Mouse (Mus musculus) inflammation-experienced regulatory T-cells, adult 6 months (primary cell): ENCODE results near the gene Cmtr2. TPM values are rescaled to one million over a fixed set of nuclear protein-coding genes. Genes with fewer than 3 reads are reported as not detected.

Source experiments
- ATAC-seq: one replicate; pipeline ENCODE4 v1.8.0; 2017
- polyA plus RNA-seq, 3 experiments: library from polyadenylated mRNA; unstranded; fragments of 100-300 nt; shearing (Covaris generic); gene quantifications; one replicate each; pipeline ENCODE4 v1.2.1; 2017

The Cmtr2 gene
- polyA plus RNA-seq = 1 to 10 TPM; 5.8 to 9.5 (median 6.9) TPM

GRCm38 (mm10) chr8:110215365-110215764, at the start of gene Cmtr2:
Cmtr2 (plus strand) TSS chr8:110215665.
- no peak for ATAC-seq

GRCm38 (mm10) chr8:110166270-110166669, 49.2 kb upstream of the Cmtr2 start:
- ATAC-seq = no peak

- no peak for ATAC-seq
Measured at GRCm38 (mm10) chr8:110168046-110168445, 47.4 kb upstream of the Cmtr2 start, which contains the start of gene Calb2. Calb2 (minus strand) TSS chr8:110168210.

DNA sequence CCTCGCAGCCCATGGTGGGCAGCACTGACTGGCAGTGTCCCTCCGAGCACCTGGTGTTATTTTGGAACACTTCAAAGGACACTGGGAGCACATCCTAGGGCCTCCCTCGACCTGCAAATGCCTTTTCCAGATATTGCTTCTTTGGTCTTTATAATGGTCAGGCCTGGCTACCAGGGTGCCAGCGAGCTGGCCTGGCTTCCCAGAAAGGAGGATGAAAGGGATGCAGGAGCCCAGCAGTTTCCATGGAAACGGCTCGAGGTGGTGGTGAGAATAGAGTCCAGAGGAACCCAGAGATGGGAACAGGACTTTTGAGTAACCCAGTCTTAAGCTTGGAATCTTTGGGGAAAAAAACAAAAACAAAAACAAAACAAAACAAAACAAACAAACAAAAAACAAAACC, 43.3 kb upstream of the Cmtr2 start:
- no peak for ATAC-seq

DNA sequence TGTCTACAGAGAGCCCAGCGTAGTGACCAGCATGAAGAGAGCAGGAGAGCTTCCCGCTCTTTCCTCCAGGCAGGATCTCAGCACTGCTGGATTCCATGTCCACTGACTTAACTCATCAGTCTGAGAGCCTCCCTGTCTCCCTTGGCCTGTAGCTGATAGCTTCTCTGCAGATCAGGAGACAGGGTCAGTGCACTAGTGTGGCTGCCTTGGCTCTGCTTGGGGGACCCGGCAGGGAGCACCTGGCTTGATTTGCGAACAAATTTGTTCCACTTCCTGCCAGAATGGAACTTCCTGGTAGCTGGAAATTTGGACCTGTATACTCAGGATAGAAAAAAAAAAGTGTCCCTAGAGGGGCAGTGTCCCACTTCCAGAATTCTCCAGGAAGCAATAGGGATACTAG, 40.6 kb upstream of the Cmtr2 start:
- ATAC-seq = no peak

DNA sequence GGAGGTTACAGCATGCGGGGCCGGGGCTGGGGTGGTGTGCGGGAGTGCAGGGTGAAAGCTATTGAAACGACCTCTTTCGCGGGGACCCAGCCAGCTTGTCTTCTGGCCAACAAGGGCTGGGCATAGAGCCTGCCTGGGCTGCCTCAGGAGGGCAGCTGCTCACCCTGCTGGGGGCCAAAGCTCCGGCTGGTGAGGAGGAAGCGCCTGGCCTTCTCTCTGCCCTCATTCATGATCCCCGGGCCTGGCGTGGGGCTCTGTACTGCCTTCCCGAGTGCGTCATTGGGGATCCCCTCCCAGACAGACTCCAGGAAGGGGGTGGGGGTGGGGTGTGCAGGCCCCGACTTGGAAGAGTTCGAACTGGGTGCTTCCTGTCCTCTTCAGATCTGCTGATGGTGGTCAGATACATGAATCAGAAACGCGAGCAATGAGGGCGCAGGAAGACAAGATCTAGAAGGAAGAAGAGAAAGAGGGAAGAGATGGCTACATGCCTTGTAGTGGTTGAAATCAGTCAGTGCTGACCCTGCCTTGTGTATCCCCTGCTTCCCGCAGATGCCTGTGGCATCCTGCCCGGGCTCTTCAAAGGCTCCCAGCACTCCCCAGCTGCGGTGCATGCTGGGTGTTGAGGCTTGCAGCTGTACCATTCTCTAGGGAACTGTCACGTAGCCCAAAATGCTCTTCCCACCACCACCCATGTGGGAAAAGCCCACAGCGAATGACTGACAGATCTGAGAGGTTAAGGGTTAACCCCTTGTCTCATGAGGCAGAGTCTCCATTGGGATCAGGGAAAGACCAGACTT, 37.9 kb upstream of the Cmtr2 start:
- no peak for ATAC-seq

GRCm38 (mm10) chr8:110182735-110183367, 32.6 kb upstream of the Cmtr2 start:
- no peak for ATAC-seq

DNA sequence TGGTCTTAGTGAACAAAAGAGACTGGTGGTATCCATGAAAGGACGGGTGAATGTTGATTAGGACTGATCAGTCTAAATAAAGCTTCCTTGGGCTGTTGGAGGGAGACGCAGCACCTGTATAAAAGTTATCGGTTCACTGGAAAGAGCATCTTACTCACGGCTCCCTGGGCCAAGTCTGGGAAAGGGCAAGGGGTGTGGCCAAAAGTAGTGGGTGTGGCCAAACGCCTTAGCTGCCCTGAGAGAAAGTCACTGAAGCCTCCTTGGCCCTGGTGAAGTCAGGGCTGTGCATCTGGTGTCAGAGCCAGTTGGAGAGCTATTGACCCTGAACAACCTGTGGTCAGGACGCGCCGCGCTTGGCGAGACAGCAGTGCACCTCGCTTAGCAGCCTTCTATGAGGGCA, 31.7 kb upstream of the Cmtr2 start:
- ATAC-seq = no peak

DNA sequence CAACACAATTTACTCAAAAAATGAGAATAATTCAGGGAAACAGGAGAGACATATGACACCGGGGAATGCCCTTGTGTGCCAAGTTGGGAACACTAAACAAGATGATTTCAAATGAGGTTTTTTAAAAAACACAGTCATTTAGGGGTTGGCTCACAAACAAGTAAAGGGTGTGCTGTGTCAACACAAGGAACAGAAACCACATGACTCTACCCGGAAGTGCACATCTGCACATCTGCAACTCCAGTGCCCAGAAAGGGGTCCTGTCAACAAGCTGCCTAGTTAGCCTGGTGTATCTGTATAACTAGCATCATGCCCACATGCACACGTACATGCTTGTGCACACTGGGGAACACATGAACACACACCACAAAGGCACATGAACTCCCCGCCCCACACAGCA, 29.9 kb upstream of the Cmtr2 start:
- ATAC-seq = no peak

DNA sequence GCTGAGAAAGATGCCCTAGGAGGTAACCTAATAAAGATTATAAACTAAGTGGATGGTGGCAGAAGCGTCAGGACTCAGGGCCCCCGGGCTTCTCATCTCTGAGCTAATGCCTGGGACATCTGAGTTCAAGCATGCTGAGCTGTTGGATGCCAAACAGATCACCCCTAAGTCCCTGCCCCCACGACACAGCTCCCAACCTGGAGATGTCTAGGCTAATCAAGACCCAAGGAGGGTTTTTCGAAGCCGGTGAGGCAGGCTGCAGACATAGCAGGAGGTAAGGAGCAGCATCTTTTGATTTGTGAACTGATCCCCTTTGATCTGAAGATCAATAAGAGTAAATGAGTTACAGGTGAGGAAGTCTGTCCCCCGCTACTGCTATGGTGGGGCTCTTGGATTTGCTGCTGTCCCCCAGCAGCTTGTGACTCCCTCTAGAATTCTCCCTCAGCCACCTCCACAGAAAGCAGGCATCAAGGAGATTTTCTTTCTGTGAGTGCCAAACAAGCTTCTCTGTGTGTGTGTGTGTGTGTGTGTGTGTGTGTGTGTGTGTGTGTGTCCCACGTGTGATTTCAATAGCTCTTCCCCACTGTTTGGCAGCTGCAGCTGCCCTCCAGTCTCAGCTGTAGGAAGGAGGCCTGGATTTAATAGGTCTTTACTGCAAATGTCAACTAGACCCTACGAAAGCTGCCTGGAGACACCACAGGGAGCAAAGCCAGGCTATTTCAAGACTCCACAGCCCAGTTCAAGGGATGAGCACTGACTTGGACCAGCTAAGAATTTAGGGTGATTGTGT, 26.3 kb upstream of the Cmtr2 start:
- ATAC-seq = no peak

- ATAC-seq = no peak
Measured at GRCm38 (mm10) chr8:110196678-110197077, 18.8 kb upstream of the Cmtr2 start.

DNA sequence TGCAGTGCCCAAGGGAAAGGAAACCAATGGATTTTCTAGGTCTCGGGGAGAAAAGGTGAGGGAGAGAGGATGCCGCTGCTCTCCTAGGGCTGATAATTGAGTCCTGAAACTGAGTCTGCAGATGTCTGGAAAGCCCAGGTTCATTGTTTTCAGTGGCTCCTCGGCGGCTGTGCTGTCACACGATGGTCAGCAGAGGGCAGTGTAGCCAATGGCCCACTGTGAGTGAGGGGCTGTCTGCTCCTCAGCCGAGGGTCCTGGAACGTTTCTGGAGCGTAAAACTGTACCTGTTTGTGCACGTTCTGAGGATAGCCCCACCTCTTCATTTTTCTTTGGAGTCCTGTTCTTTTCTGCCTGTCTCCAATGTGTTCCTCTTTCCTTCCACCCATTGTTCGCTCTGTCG, 13.7 kb upstream of the Cmtr2 start:
- ATAC-seq = no peak

DNA sequence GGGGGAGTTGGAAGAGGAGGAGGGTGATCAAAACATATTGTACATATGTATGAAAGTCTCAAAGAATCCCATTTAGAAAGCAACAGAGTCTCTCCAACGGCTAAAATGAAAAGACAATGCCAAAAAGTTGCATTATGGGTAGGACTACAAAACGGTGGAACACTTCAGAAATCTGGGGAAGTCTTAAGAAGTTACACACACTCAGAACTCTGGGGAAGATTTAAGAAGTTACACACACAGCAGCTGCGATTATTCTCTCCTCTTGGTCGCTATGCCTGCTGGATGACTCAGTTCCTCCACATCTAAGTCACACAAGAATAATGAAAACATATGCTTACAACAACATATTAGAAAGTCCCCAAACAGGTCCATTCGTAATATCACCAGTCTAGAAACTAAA, 788 bp downstream of the Cmtr2 start:
- ATAC-seq = no peak

DNA sequence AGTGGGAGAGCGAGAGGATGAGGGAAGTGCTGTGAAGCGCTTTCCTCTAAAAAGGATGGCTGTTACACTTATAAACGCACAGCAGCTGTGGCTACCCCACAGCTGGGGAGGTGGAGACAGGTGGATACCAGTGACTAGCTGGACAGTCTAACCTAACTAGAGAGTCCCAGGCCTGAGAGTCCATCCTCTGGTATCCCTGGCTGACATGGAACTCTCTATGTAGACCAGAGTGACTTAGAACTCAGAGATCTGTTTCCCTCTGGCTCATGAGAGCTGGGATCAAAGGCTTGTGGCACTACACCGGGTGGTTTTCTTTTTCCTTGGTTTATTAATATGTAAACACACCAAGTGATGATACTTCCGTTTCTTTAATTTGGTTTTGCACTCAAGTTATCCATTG, 1.7 kb downstream of the Cmtr2 start:
- ATAC-seq = peak; percentile 15

GRCm38 (mm10) chr8:110217681-110218131, 2.2 kb downstream of the Cmtr2 start:
- peak; percentile 99 for ATAC-seq

DNA sequence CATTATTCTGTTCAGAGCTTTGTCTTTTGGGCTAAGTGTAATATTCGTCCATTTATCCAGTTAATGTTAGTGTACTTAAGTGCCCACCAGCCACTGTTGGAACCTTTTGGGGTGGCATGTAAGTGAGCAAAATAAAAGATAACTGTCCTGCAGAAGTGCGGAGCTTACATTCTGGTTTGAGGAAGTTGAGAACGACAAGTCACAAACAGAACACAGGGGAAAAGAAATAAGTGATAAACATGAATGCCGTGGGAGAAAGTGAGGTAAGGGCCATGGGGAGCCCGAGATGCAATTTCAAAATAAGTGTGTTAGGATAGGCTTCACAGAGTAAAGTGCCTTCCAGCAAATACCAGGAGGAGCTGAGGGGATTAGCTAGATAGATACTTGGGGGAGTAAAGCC, 3.0 kb downstream of the Cmtr2 start:
- no peak for ATAC-seq

GRCm38 (mm10) chr8:110220936-110221335, 5.5 kb downstream of the Cmtr2 start:
- no peak for ATAC-seq

DNA sequence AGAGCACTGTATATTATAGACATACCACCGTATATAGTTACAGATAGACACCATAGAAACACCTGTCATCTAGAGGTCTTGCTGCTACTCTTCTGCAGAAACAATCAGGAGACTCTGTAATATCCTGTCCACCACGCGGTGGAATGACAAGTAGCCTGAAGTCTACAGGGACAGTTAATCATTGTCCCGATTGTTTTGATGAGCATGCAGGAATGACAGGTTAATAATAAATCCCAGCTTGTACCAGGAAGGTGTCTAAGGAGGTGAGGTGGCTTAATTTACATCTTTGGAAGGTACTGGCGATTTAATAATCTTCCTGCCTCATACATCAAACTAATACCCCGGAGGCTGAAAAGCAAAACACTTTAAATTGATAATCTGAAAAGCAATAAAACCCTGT, 15.3 kb downstream of the Cmtr2 start:
- ATAC-seq = no peak

DNA sequence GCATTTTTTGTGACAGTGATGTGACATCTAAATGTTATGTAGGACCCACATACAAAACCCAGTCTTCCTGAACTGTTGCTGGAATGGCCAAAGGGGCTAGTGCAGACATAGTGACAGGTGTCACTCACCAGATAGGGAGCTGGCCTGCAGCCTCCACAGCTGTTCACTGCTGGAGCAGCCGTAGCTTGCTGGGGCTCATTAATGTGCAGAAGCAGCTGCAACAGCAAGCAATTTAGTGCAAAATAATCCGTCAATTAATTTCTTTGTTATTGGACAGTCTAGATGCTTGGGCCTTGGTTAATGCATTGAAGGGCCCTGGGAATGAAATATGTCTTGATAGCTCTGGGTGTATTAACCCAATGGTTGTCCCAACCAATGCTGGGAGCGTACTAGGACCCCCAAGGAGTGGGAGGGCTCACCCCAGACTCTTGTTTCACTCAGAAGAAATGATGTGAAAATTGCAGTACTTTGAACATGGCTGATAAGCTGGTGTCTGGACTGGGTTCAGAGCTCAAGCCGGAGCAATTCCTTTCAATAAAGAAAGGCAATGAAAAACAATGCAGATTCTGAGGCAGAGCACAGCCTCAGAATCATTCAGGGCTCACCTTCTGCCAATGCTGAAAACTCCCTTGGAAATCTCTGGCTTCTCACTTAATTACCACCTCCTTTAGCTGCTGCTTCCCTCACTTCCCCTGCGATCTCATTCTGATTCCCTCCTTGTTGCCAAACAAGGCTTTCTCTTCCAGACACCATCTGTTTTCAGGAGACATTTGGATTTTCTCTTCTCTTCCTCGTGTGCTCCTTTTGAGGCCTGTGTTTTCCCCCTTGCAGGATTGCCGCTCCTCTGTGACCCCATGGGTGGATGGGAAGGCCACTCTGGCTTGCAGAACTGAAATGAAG, 27.1 kb downstream of the Cmtr2 start:
- ATAC-seq = no peak

- ATAC-seq = no peak
Measured at GRCm38 (mm10) chr8:110244566-110244965, 29.1 kb downstream of the Cmtr2 start.

DNA sequence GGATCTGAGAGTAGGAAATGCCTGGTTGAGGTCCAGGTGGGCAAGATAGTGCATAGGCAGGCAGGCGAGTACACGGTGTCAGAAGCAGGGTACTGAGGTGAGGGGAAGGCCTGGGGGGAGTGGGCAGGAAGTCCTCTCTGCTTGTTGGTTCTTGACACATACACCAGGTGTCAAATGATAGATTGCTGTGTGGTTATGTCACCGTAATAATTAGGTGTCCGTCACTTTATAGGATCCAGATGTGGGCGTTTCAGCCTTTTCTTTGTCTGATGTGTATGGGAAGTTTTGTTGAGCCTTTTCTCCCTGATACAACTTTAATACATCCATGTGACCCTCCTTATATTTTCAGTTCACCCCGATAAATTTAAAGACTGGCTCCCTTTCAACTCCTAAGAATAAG, 31.8 kb downstream of the Cmtr2 start:
- ATAC-seq = no peak

DNA sequence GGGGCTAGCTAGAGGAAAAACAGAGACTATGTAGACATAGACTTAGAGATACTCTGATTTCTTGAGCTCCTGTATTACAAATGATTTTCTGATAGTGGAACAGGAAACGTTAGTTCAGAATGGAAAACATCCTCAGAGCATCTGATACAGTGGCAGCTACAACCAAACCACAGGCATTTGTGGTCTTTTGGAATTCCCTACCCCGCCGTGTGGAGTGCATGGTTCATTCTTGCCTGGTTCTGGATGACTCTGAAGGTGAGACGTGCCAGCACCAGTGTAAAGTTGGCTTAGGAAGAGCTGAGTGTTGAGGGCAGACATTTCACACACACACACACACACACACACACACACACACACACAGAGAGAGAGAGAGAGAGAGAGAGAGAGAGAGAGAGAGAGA, 38.5 kb downstream of the Cmtr2 start:
- ATAC-seq = no peak
